Mouse (Mus musculus) layer of hippocampus, adult 9-11 months (tissue): ENCODE data around the gene Trp53i11.

ENCODE experiments used
- DNase-seq: peaks from one replicate; pipeline ENCODE4 v3.0.0; 2022

Gene Trp53i11

DNA sequence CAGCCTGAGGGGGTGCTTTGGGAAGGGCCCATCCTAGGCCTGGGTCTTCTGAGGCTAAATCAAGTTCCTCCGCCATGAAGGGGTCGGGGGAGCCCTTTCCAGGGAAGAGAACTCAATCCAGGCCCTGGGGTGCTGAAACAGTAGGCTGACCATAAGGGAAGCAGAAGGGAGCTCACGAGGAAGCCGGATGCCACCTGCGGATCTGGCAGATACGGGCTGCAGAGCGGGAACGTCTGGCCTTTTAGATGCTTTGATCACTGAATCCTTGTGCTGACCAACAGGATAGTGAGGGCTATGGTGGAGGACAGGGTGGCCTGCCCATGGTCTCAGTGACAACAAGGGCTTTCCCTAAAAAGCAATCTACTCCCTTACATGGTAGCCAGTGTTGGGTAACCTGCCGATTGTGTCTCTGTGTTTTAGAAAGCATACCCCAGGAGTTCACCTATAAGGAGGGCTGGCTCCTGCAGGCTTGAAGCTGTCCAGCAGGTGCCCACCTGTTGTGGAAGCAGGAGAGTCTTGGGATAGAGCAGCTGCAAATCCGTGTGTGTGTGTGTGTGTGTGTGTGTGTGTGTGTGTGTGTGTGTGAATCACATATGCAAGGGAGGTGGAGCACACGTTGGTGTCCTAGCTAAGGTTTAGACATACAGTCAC is 56.2 kb downstream of the Trp53i11 start:
- no peak for DNase-seq

DNA sequence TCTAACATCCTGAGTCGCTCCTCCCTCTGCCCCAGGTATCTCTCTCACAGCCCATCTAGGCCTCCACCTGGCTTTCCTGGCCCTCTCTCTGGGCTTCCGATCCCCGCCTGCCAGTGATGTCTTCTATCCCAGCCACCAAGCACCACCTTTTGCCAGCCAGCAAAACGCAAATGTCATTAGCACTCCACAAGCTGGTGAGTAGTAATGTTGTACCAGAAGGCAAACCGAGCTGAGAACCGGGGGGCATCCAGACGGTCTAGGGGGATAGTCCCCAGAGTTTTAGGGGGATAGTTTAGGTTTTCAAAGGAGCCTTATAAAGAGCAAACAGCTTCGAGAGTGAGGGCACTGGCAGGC is 56.7 kb downstream of the Trp53i11 start:
- peak; percentile 22 for DNase-seq

DNA sequence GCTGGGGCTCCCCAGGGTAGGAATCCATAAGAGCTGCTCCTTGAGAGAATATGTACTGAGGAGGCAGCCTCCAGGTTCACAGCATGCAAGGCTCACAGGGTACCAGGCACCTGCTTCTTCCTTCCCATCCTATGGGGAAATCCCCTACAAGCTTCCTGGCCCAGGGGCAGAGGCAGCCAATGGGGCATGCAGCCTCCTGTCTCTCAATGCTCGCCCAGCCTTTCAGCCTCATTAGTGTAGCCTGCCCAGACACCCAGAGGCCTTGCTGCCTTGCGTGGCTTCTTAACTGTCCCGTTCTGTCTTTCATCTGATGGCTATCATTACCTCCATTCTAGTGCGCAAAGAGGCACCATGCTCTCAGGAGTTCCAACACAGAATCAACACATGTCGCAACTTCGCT is 61.7 kb downstream of the Trp53i11 start:
- DNase-seq, result no peak

DNA sequence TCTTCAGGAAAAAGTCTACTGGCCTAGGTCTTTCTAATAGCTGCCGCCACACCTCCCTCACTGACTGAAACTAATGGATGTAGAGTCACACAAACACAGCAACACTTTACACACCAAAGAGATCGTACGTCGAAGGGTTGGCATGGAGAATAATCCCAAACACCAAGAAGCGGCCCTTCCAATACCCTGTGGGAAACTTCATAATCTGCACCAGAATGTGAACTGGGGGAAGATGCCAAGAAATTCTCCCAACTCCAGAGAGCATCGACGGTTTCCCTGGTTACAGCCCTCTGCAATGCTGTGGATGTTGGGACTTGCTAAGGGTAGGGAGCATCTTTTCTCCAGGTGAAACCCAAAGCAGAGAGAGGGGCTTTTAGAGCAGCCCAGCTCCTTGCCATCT is 63.3 kb downstream of the Trp53i11 start:
- DNase-seq, result no peak
